Mouse (Mus musculus) midbrain, embryonic 13.5 days (tissue): ENCODE results near the gene Tnn. TPM values are rescaled to one million over a fixed set of nuclear protein-coding genes. Genes with fewer than 3 reads are reported as not detected.

ENCODE experiments used
- ATAC-seq: fragments of 200-750 bp; cut with Nextera tagmentation; 2 replicates; pipeline ENCODE4 v1.8.0; 2017; ENCODE audit warnings: mild to moderate bottlenecking, moderate TSS enrichment, moderate library complexity
- H3K27ac ChIP-seq: fragments of 300-500 bp; sonication (generic); 2 replicates; pipeline ENCODE4 v1.5.1; 2015; ENCODE audit warnings: inconsistent platforms, mild to moderate bottlenecking, moderate library complexity
- H3K27me3 ChIP-seq: fragments of 300-500 bp; sonication (generic); 2 replicates; pipeline ENCODE4 v1.6.1; 2015; ENCODE audit warnings: mild to moderate bottlenecking, inconsistent platforms
- H3K36me3 ChIP-seq: fragments of 300-500 bp; sonication (generic); 2 replicates; pipeline ENCODE4 v1.6.1; 2015; ENCODE audit warnings: mild to moderate bottlenecking, inconsistent platforms
- H3K4me1 ChIP-seq: fragments of 300-500 bp; sonication (generic); replicated peaks from 2 replicates; pipeline ENCODE4 v1.6.1; 2015; ENCODE audit warnings: inconsistent platforms
- H3K4me2 ChIP-seq: fragments of 300-500 bp; sonication (generic); replicated peaks from 2 replicates; pipeline ENCODE4 v1.6.1; 2015; ENCODE audit warnings: moderate library complexity, mild to moderate bottlenecking, inconsistent platforms
- H3K4me3 ChIP-seq: fragments of 300-500 bp; sonication (generic); replicated peaks from 2 replicates; pipeline ENCODE4 v1.5.1; 2015; ENCODE audit warnings: mild to moderate bottlenecking, inconsistent platforms
- H3K9ac ChIP-seq: fragments of 300-500 bp; sonication (generic); replicated peaks from 2 replicates; pipeline ENCODE4 v1.6.1; 2015; ENCODE audit warnings: mild to moderate bottlenecking, inconsistent platforms
- H3K9me3 ChIP-seq: fragments of 300-500 bp; sonication (generic); 2 replicates; pipeline ENCODE4 v1.6.1; 2016; ENCODE audit warnings: mild to moderate bottlenecking, inconsistent platforms
- WGBS: fragments of 180-500 bp; shearing (Covaris S2); methylation state at CpG from one replicate; pipeline ENCODE4 v1.1.7; 2015; 5-methylcytosine and 5-hydroxymethylcytosine counted together
- polyA plus RNA-seq: library from polyadenylated mRNA; unstranded; fragments of >200 nt; fragmentation: Nextera tagmentation; extraction: Ambion mirVana; gene quantifications from 2 replicates; pipeline ENCODE4 v1.2.1, GENCODE M21; 2015

Gene Tnn
- 0.04 TPM in 1 of 2 replicates, not detected in the other for polyA plus RNA-seq

DNA sequence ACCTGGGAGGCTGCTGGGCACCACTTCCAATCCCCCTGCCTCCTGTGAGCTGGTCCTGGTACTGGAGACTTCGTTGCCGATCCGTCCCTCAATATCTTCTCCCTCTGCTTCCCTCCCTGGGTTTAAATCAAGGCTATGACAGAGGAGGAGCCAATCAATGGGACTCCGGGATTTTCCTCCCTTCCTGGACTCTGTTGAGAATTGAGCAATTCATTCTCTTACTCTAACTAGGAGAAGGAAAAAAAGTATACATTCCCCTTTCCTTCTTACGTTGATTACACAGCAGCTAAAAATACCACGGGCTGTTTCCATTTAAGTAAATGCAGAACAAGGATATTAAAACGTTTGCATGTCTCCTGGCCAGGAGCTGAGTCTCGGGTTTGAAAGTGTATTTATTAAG is at the start of gene Tnn:
TSS of gene Tnn (minus strand) at position 101 of the 400 bp plus-strand sequence.
- 84% methylated on average over 8 of the region's 8 CpGs for WGBS
- peaks cover 7% of the 10 kb centered on the region; the same call in 1 of the 2 replicates for H3K4me1 ChIP-seq
- H3K27ac ChIP-seq = no peak within 1 kb of the TSS
- H3K4me2 ChIP-seq = no peak within 1 kb of the TSS
- no peaks in the 10 kb centered on the region for H3K36me3 ChIP-seq
- ATAC-seq = no peak
- H3K4me3 ChIP-seq = no peak within 1 kb of the TSS
- H3K9ac ChIP-seq = no peak within 1 kb of the TSS
- no peaks in the 10 kb centered on the region for H3K9me3 ChIP-seq
- no peaks in the 10 kb centered on the region for H3K27me3 ChIP-seq

GRCm38 (mm10) chr1:160195337-160195663 is 41.9 kb upstream of the Tnn start:
- peak overlapping the region; percentile 75 for H3K27ac ChIP-seq
- peaks cover 17% of the 10 kb centered on the region for H3K36me3 ChIP-seq
- H3K27me3 ChIP-seq = no peaks in the 10 kb centered on the region
- peak overlapping the region; percentile 78 for H3K9ac ChIP-seq
- no peak for ATAC-seq
- WGBS = under 1% methylated on average over 13 of the region's 13 CpGs
- peak overlapping the region; percentile 91 for H3K4me2 ChIP-seq
- no peaks in the 10 kb centered on the region for H3K9me3 ChIP-seq
- H3K4me3 ChIP-seq = peak overlapping the region; percentile 78
- peaks cover 15% of the 10 kb centered on the region for H3K4me1 ChIP-seq

- Histone ChIP-seq H3K36me3 (peaks cover 14% of the 10 kb centered on the region), H3K4me2 (peak within 1 kb of the TSS; percentile 91), H3K9me3 (no peaks in the 10 kb centered on the region), H3K9ac (peak within 1 kb of the TSS; percentile 78), H3K27me3 (no peaks in the 10 kb centered on the region), H3K27ac (peak within 1 kb of the TSS; percentile 75), H3K4me3 (peak within 1 kb of the TSS; percentile 78), H3K4me1 (peaks cover 15% of the 10 kb centered on the region)
- 6% methylated on average over 31 of the region's 31 CpGs for WGBS
- peak; percentile 100 for ATAC-seq
Measured at GRCm38 (mm10) chr1:160194529-160195336, 41.4 kb upstream of the Tnn start, which contains the start of gene Mrps14. TSS of gene Mrps14 (plus strand) at chr1:160195215.

GRCm38 (mm10) chr1:160184506-160184905 is 31.1 kb upstream of the Tnn start:
- Histone ChIP-seq H3K9ac (no peak overlapping the region), H3K27ac (no peak overlapping the region), H3K4me3 (no peak overlapping the region), H3K4me1 (no peaks in the 10 kb centered on the region), H3K36me3 (no peaks in the 10 kb centered on the region), H3K4me2 (0 out of 2 replicates have a peak overlapping the region, but pooled peaks have one; percentile 11), H3K9me3 (no peaks in the 10 kb centered on the region), H3K27me3 (no peaks in the 10 kb centered on the region)
- WGBS = 17% methylated on average over 5 of the region's 5 CpGs
- peak; percentile 91 for ATAC-seq

DNA sequence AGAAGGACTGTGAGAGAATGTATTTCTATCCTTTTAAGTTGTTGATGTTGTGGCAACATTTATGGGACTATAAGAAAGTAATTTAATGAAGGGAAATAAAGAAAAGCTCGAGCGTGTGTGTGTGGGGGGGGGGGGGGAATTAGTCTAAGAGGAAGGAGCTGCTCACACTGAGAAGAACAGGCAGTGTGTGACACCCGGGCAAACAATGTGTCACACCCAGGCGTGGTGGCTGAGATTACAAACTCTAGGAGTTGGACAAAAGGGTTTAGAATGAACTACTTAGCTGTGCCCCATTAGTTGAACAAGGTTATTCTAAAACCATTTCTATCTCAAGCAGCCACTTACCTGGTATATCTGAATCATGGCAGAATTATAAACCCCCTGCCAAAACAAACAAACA is 27.8 kb upstream of the Tnn start:
- no peaks in the 10 kb centered on the region for H3K9me3 ChIP-seq
- H3K36me3 ChIP-seq = no peaks in the 10 kb centered on the region
- H3K4me2 ChIP-seq = no peak overlapping the region
- H3K4me1 ChIP-seq = no peaks in the 10 kb centered on the region
- ATAC-seq = no peak
- H3K4me3 ChIP-seq = no peak overlapping the region
- H3K27ac ChIP-seq = no peak overlapping the region
- WGBS = 64% methylated on average over 4 of the region's 4 CpGs
- H3K27me3 ChIP-seq = no peaks in the 10 kb centered on the region
- H3K9ac ChIP-seq = no peak overlapping the region

DNA sequence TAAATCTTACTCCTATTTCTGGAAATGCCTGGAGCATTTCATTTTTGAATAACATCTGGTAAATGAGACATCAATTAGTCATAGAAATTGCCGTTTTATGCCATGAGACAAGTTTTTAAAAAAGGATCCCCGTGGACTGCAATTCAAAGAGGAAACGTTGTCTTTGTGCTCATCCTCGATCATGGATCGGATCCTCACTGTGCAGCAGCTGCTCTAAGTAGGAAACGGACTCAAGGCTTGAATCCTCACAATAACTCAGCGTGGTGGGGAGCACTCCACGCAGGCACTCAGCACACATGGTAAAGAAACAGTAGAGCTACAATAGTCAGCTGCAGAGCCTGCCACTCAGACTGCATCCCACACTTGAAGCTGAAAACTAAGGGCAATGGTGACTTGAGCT is 23.5 kb upstream of the Tnn start:
- no peak overlapping the region for H3K9ac ChIP-seq
- no peak overlapping the region for H3K27ac ChIP-seq
- H3K4me1 ChIP-seq = no peaks in the 10 kb centered on the region
- no peaks in the 10 kb centered on the region for H3K27me3 ChIP-seq
- ATAC-seq = no peak
- H3K4me3 ChIP-seq = no peak overlapping the region
- no peak overlapping the region for H3K4me2 ChIP-seq
- H3K9me3 ChIP-seq = no peaks in the 10 kb centered on the region
- WGBS = 69% methylated on average over 8 of the region's 8 CpGs
- no peaks in the 10 kb centered on the region for H3K36me3 ChIP-seq

GRCm38 (mm10) chr1:160166600-160166999 is 13.2 kb upstream of the Tnn start:
- no peak for ATAC-seq
- 72% methylated on average over 4 of the region's 5 CpGs for WGBS
- Histone ChIP-seq H3K36me3 (no peaks in the 10 kb centered on the region), H3K9me3 (no peaks in the 10 kb centered on the region), H3K27me3 (no peaks in the 10 kb centered on the region), H3K27ac (no peak overlapping the region), H3K4me1 (no peaks in the 10 kb centered on the region), H3K4me3 (no peak overlapping the region), H3K9ac (no peak overlapping the region), H3K4me2 (no peak overlapping the region)

GRCm38 (mm10) chr1:160158190-160158589 is 4.8 kb upstream of the Tnn start:
- ATAC-seq = no peak
- Histone ChIP-seq H3K4me1 (no peaks in the 10 kb centered on the region), H3K4me2 (no peak overlapping the region), H3K27ac (no peak overlapping the region), H3K27me3 (no peaks in the 10 kb centered on the region), H3K36me3 (no peaks in the 10 kb centered on the region), H3K4me3 (no peak overlapping the region), H3K9me3 (no peaks in the 10 kb centered on the region), H3K9ac (no peak overlapping the region)
- WGBS = 92% methylated on average over 2 of the region's 2 CpGs

DNA sequence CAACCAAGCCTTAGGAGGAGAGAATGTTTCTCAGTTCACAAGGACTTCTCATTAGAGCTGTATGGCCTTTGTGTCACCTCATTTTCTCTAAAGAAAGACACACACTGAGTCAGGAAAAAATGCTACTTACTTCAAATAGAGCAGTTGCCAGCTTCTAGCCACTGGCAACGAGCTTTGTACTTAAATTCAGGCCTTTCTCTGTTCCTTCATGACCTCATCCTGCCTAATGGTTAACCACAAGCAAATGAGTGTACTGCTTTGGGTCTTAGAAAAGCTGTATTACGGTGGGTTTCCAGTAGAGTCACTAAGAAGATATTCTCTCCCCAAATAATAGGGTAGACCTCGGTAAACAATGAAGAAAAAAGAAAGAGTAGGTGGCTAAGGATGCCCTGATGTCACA is 2.7 kb downstream of the Tnn start:
- Histone ChIP-seq H3K9ac (no peak overlapping the region), H3K27ac (no peak overlapping the region), H3K27me3 (no peaks in the 10 kb centered on the region), H3K4me3 (no peak overlapping the region), H3K4me1 (peaks cover 7% of the 10 kb centered on the region; the same call in 1 of the 2 replicates), H3K36me3 (no peaks in the 10 kb centered on the region), H3K4me2 (no peak overlapping the region), H3K9me3 (no peaks in the 10 kb centered on the region)
- no peak for ATAC-seq
- 77% methylated on average over 3 of the region's 3 CpGs for WGBS

DNA sequence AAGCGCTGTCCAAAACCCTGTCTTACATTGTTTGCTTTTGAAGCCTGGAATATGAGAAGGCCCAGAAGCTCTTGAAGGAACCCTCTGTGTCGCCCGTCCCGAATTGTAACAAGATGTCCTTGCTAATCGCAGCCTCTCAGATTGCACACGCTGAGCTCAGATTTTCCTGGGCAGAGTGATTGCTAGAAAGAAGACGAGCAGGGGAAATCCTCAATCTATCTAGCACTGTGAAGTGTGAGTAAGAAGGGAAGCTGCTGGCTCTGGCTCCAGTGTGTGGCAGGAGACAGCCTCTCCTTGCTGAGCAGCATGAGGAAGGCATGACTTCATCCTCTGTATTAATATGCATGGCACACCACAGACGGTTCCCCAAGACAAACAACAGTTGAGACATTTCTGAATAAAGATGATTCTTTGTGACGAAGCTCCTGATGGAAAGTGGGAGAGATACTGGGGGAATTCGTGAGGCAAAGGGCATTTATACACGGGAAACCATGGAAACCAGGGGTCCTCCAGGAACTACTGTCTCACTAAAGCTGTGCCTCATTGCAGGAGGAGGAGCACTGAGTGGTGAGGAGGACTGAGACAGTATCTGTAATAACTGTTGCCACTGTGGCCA is 4.0 kb downstream of the Tnn start:
- peak overlapping the region; percentile 6; the same call in 1 of the 2 replicates for H3K27ac ChIP-seq
- WGBS = 66% methylated on average over 11 of the region's 11 CpGs

GRCm38 (mm10) chr1:160147274-160147673 is 6.1 kb downstream of the Tnn start:
- no peak overlapping the region for H3K9ac ChIP-seq
- WGBS = 91% methylated on average over 7 of the region's 7 CpGs
- H3K9me3 ChIP-seq = no peaks in the 10 kb centered on the region
- H3K27me3 ChIP-seq = no peaks in the 10 kb centered on the region
- peaks cover 7% of the 10 kb centered on the region; the same call in 1 of the 2 replicates for H3K4me1 ChIP-seq
- H3K27ac ChIP-seq = no peak overlapping the region
- no peak overlapping the region for H3K4me3 ChIP-seq
- no peak for ATAC-seq
- H3K36me3 ChIP-seq = no peaks in the 10 kb centered on the region
- H3K4me2 ChIP-seq = no peak overlapping the region

More for the DNA sequence above, 4.0 kb downstream of the Tnn start:
- no peaks in the 10 kb centered on the region for H3K9me3 ChIP-seq
- no peak overlapping the region for H3K4me2 ChIP-seq
- no peak overlapping the region for H3K9ac ChIP-seq
- H3K4me1 ChIP-seq = peaks cover 7% of the 10 kb centered on the region; the same call in 1 of the 2 replicates
- no peaks in the 10 kb centered on the region for H3K27me3 ChIP-seq
- no peak overlapping the region for H3K4me3 ChIP-seq
- peak; percentile 80 for ATAC-seq
- H3K36me3 ChIP-seq = no peaks in the 10 kb centered on the region

DNA sequence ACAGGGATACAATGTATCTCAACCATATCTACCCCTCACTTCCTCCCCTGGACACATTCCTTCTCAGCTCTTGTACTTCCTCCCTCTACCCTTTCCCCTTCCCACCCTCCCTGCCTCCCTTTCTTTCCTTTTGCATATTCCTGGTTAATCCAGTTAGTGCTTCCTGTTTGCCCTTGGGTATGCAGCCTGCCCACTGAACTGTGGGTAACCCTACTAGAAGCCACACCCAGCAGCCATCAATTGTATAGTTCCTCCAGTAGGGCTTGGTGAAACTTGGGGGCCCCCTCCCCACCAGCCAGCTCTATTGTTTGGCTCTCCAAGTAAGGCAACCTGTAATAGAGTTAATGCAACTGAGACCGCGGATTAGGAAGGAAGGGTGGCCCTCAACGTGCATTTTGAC is 7.8 kb downstream of the Tnn start:
- H3K9me3 ChIP-seq = no peaks in the 10 kb centered on the region
- no peak overlapping the region for H3K27ac ChIP-seq
- H3K36me3 ChIP-seq = no peaks in the 10 kb centered on the region
- ATAC-seq = no peak
- H3K4me3 ChIP-seq = no peak overlapping the region
- no peak overlapping the region for H3K9ac ChIP-seq
- peaks cover 7% of the 10 kb centered on the region; the same call in 1 of the 2 replicates for H3K4me1 ChIP-seq
- no peak overlapping the region for H3K4me2 ChIP-seq
- 78% methylated on average over 3 of the region's 3 CpGs for WGBS
- no peaks in the 10 kb centered on the region for H3K27me3 ChIP-seq
